Mouse (Mus musculus): Measurements from ENCODE around the gene Tnfsfm13. TPM values are rescaled to one million over a fixed set of nuclear protein-coding genes. Genes with fewer than 3 reads are reported as not detected.

Gene Tnfsfm13
- total and polyA plus RNA-seq, 3 experiments = 0.08 TPM; not detected in 2

- TF ChIP-seq KAT2A (IDR thresholded peaks at IDR 0.05; ENCODE audit: insufficient replicate concordance, low read length) (no peak), JUN (IDR thresholded peaks at IDR 0.05; ENCODE audit: insufficient read depth, low read depth, low read length) (no peak), JUND (conservative IDR thresholded peaks at IDR 0.05; ENCODE audit: low read depth, low read length) (no peak), POLR2A (IDR thresholded peaks at IDR 0.05; ENCODE audit: low read depth, low read length) (no peak), MXI1 (IDR thresholded peaks at IDR 0.05; ENCODE audit: low read depth, low read length) (no peak), MAFK (IDR thresholded peaks at IDR 0.05; ENCODE audit: insufficient replicate concordance, low read length) (no peak)
These were observed 40.4 kb downstream of the Tnfsfm13 start, which contains the start of gene Sox15 (continued) for GRCm38 (mm10) chr11:69655264-69656064.

- in situ Hi-C loops (cut with MboI; ENCODE audit: low pct_ligation_motif_present, low pct_unique_long_range_greater_than_20kb, low sequenced_read_pairs) = no loop called here
- no peaks in the 10 kb centered on the region for H3K27me3 ChIP-seq (replicated peaks)
- H3K27ac ChIP-seq (ENCODE audit: insufficient read depth, low read depth) = no peak overlapping the region
- no peak for DNase-seq (ENCODE audit: extremely low read depth)
- TF ChIP-seq UBTF (IDR thresholded peaks at IDR 0.05; ENCODE audit: low read depth, low read length) (no peak), GABPA (IDR thresholded peaks at IDR 0.05; ENCODE audit: insufficient replicate concordance, low read depth, low read length) (no peak), SIN3A (IDR thresholded peaks at IDR 0.05; ENCODE audit: low read length) (0 out of 2 replicates have a peak, but pooled peaks have one; percentile 12), POLR2AphosphoS2 (IDR thresholded peaks at IDR 0.05; ENCODE audit: low read depth, low read length) (0 out of 2 replicates have a peak, but pooled peaks have one; percentile 1), ZMIZ1 (IDR thresholded peaks at IDR 0.05; ENCODE audit: low read depth, low read length) (no peak), HCFC1 (IDR thresholded peaks at IDR 0.05; ENCODE audit: low read depth, low read length) (0 out of 2 replicates have a peak, but pooled peaks have one; percentile 28), SMC3 (IDR thresholded peaks at IDR 0.05; ENCODE audit: low read depth, low read length) (no peak)
- H3K4me1 ChIP-seq (ENCODE audit: control insufficient read depth in 1 of 2, insufficient read depth in 2 of 2) = peaks cover 0 to 67% of the 10 kb centered on the region in 2 experiments; a peak in 2 of 4 replicates
- peaks cover 79 to 89% of the 10 kb centered on the region in 2 experiments for H3K36me3 ChIP-seq (replicated peaks in 1 of 2; ENCODE audit: control insufficient read depth in 1 of 2, insufficient read depth in 1 of 2, low read length in 1 of 2)
- H3K4me3 ChIP-seq (replicated peaks in 1 of 3; ENCODE audit: low read depth in 2 of 3, low read length in 2 of 3, poor library complexity in 1 of 3) = no peak overlapping the region
- dilution Hi-C loops (cut with MboI; ENCODE audit: extremely low pct_ligation_motif_present, extremely low pct_unique_long_range_greater_than_20kb, low sequenced_read_pairs) = no loop called here
- 0 out of 2 replicates have a peak, but pooled peaks cover under 1% of the 10 kb centered on the region for H3K79me2 ChIP-seq (replicated peaks; ENCODE audit: control insufficient read depth, extremely low read depth, insufficient read depth, poor library complexity, severe bottlenecking)
- no peak overlapping the region for H3K4me2 ChIP-seq (ENCODE audit: insufficient read depth, low read depth, poor library complexity, severe bottlenecking)
- no peaks in the 10 kb centered on the region for H3K9me3 ChIP-seq (replicated peaks; ENCODE audit: low read length)
- no peak overlapping the region for H3K9ac ChIP-seq (ENCODE audit: insufficient read depth, low read depth)
These were observed 41.1 kb downstream of the Tnfsfm13 start for GRCm38 (mm10) chr11:69654760-69655159.

GRCm38 (mm10) chr11:69653399-69653798 is 42.5 kb downstream of the Tnfsfm13 start:
- in situ Hi-C loops (cut with MboI; ENCODE audit: low pct_ligation_motif_present, low pct_unique_long_range_greater_than_20kb, low sequenced_read_pairs) (no loop called here), dilution Hi-C loops (cut with MboI; ENCODE audit: extremely low pct_ligation_motif_present, extremely low pct_unique_long_range_greater_than_20kb, low sequenced_read_pairs) (no loop called here)
- peaks cover 82 to 92% of the 10 kb centered on the region in 2 experiments for H3K36me3 ChIP-seq (replicated peaks in 1 of 2; ENCODE audit: control insufficient read depth in 1 of 2, insufficient read depth in 1 of 2, low read length in 1 of 2)
- H3K79me2 ChIP-seq (replicated peaks; ENCODE audit: control insufficient read depth, extremely low read depth, insufficient read depth, poor library complexity, severe bottlenecking) = no peaks in the 10 kb centered on the region; the same call in 1 of the 2 replicates
- no peak overlapping the region for H3K27ac ChIP-seq (ENCODE audit: insufficient read depth, low read depth)
- no peaks in the 10 kb centered on the region for H3K27me3 ChIP-seq (replicated peaks)
- no peak for DNase-seq (ENCODE audit: extremely low read depth)
- no peak overlapping the region for H3K4me3 ChIP-seq (replicated peaks in 1 of 3; ENCODE audit: low read depth in 2 of 3, low read length in 2 of 3, poor library complexity in 1 of 3)
- no peaks in the 10 kb centered on the region for H3K9me3 ChIP-seq (replicated peaks; ENCODE audit: low read length)
- no peak overlapping the region for H3K9ac ChIP-seq (ENCODE audit: insufficient read depth, low read depth)
- H3K4me2 ChIP-seq (ENCODE audit: insufficient read depth, low read depth, poor library complexity, severe bottlenecking) = no peak overlapping the region
- H3K4me1 ChIP-seq (ENCODE audit: control insufficient read depth in 1 of 2, insufficient read depth in 2 of 2) = peaks cover 0 to 58% of the 10 kb centered on the region in 2 experiments; a peak in 2 of 4 replicates
- no peak for TF ChIP-seq JUN (IDR thresholded peaks at IDR 0.05; ENCODE audit: insufficient read depth, low read depth, low read length)
- TF ChIP-seq ZNF384 (IDR thresholded peaks at IDR 0.05; ENCODE audit: low read depth, low read length) = no peak
- TF ChIP-seq POLR2A (IDR thresholded peaks at IDR 0.05; ENCODE audit: low read depth, low read length) = peak; percentile 21; the same call in 1 of the 2 replicates
- TF ChIP-seq ZC3H11A (IDR thresholded peaks at IDR 0.05; ENCODE audit: low read depth, low read length) = no peak

Data from CH12.LX (cell line).